Mouse (Mus musculus) ES-CJ7 (cell line): ENCODE measurements around the gene Syn1.
A peak's percentile ranks its signal among the peaks of the same experiment; 100 is the strongest.

Experiments used
- DNase-seq: peaks from one replicate; pipeline ENCODE4 v3.0.0; 2011; ENCODE audit warnings: low read depth, low spot score

Syn1 gene

GRCm38 (mm10) chrX:20920844-20921364, at the start of gene Syn1:
TSS of gene Syn1 (minus strand) at chrX:20921004.
- peak; percentile 95 for DNase-seq

GRCm38 (mm10) chrX:20961477-20962378, 40.9 kb upstream of the Syn1 start, which contains the start of gene Uxt:
TSS of gene Uxt (minus strand) at chrX:20962017.
- DNase-seq, result peak; percentile 94

GRCm38 (mm10) chrX:20950191-20950880, 29.5 kb upstream of the Syn1 start, which contains the start of gene Elk1:
TSS of gene Elk1 (minus strand) at chrX:20950608.
- DNase-seq, result peak; percentile 95

- no peak for DNase-seq
Observed at GRCm38 (mm10) chrX:20946055-20946454, 25.3 kb upstream of the Syn1 start.

- DNase-seq, result no peak
Observed at GRCm38 (mm10) chrX:20931963-20932362, 11.2 kb upstream of the Syn1 start.

- no peak for DNase-seq
Observed at GRCm38 (mm10) chrX:20931364-20931763, 10.6 kb upstream of the Syn1 start, which contains the start of gene Cfp. TSS of gene Cfp (minus strand) at chrX:20931555.

GRCm38 (mm10) chrX:20929859-20930258, 9.1 kb upstream of the Syn1 start:
- no peak for DNase-seq

GRCm38 (mm10) chrX:20924976-20925375, 4.2 kb upstream of the Syn1 start:
- no peak for DNase-seq

GRCm38 (mm10) chrX:20923506-20923905, 2.7 kb upstream of the Syn1 start:
- DNase-seq, result no peak

GRCm38 (mm10) chrX:20921366-20921765, 562 bp upstream of the Syn1 start:
- DNase-seq, result no peak

GRCm38 (mm10) chrX:20920249-20920843, 458 bp downstream of the Syn1 start:
- no peak for DNase-seq

- no peak for DNase-seq
Observed at GRCm38 (mm10) chrX:20915075-20915474, 5.7 kb downstream of the Syn1 start.

GRCm38 (mm10) chrX:20913726-20914125, 7.1 kb downstream of the Syn1 start:
- DNase-seq, result no peak

- DNase-seq, result peak; percentile 86
Observed at GRCm38 (mm10) chrX:20910074-20910473, 10.7 kb downstream of the Syn1 start.

- peak; percentile 75 for DNase-seq
Observed at GRCm38 (mm10) chrX:20875241-20875640, 45.6 kb downstream of the Syn1 start.

- peak; percentile 92 for DNase-seq
Observed at GRCm38 (mm10) chrX:20872928-20873500, 47.8 kb downstream of the Syn1 start.

- peak; percentile 76 for DNase-seq
Observed at GRCm38 (mm10) chrX:20869962-20870513, 50.8 kb downstream of the Syn1 start, which contains the start of gene Timp1. TSS of gene Timp1 (plus strand) at chrX:20870166.

- no peak for DNase-seq
Observed at GRCm38 (mm10) chrX:20869203-20869602, 51.6 kb downstream of the Syn1 start.

- no peak for DNase-seq
Observed at GRCm38 (mm10) chrX:20868091-20868490, 52.7 kb downstream of the Syn1 start.

GRCm38 (mm10) chrX:20863161-20864101, 57.4 kb downstream of the Syn1 start:
- no peak for DNase-seq
